Mouse (Mus musculus) small intestine, adult 2 months (tissue): ENCODE measurements around the gene Ncoa3.

Source experiments
- CTCF ChIP-seq: fragments of 200-500 bp; IDR thresholded peaks from 2 replicates; pipeline ENCODE4 v1.5.1; 2012; ENCODE audit warnings: low read depth, mild to moderate bottlenecking, control low read depth, inconsistent platforms, low read length, moderate library complexity, mixed read lengths; ENCODE audit not compliant: insufficient replicate concordance, insufficient read length; ENCODE audit errors: extremely low read depth
- POLR2A ChIP-seq: fragments of 200-500 bp; IDR thresholded peaks from 2 replicates; pipeline ENCODE4 v1.6.1; 2012; ENCODE audit warnings: low read depth, mild to moderate bottlenecking, control low read depth, inconsistent platforms, low read length, moderate library complexity

GRCm38 (mm10) chr2:165954872-165955271 is 37.6 kb upstream of the Ncoa3 start:
- TF ChIP-seq CTCF (no peak), POLR2A (peak; percentile 53)
